Mouse (Mus musculus): ENCODE data around the gene H2-DMa.

GRCm38 (mm10) chr17:34118113-34118872 is 1.0 kb upstream of the H2-DMa start:
- TF ChIP-seq POLR2A (IDR thresholded peaks at IDR 0.05; ENCODE audit: borderline replicate concordance, insufficient read depth, low read length) (no peak), CTCF (IDR thresholded peaks at IDR 0.05; ENCODE audit: borderline replicate concordance, insufficient read depth, low read depth, low read length) (no peak)
